ENCODE assay signal across 8 mouse cellular contexts in the genomic region with DNA sequence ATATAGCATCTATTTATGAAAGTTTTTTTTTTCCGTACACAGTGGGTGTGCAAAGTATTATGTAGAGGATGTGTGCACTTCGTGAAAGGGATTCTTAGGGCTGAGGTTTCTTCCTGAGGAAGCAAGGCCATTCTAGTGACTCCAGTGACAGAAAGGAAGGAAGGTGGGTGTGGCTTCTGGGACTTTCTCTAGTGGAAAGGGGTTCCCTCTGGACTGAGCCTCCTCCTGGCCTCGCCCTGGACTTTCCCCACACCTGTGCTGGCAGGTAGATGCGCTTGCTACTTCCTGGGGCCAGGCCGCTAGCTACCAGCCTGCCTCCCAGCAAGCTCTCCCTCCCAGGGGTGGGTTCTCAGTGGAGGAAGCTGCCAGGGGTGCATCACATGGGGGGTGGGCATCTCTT. TPM values are rescaled to one million over a fixed set of nuclear protein-coding genes. Genes with fewer than 3 reads are reported as not detected.
DNase-seq lines count a peak whose midpoint lies in the region; ATAC-seq and TF ChIP-seq lines count a peak whose summit lies in the region.

No protein-coding gene starts in this region.

- no peak overlapping the region for H3K27ac ChIP-seq in cortical plate, adult 2 months (ENCODE audit: insufficient read depth, low read length)
- no peak overlapping the region for H3K27ac ChIP-seq in hindbrain, embryonic 11.5 days (ENCODE audit: low read depth, low read length)
- no peak overlapping the region for H3K27ac ChIP-seq in liver, embryonic 12.5 days
- no peak overlapping the region for H3K27ac ChIP-seq in stomach, embryonic 14.5 days (ENCODE audit: low read length)

- no peak for ATAC-seq in hindbrain, embryonic 11.5 days (ENCODE audit: low FRiP score)
- ATAC-seq in liver, embryonic 12.5 days: no peak
- no peak for ATAC-seq in stomach, embryonic 14.5 days (ENCODE audit: insufficient number of reproducible peaks, insufficient read depth, low FRiP score, low read depth)

- H3K4me2 ChIP-seq in hindbrain, embryonic 11.5 days (replicated peaks; ENCODE audit: low read depth, low read length): peak overlapping the region; percentile 92; the same call in 1 of the 2 replicates
- peak overlapping the region; percentile 84 for H3K4me2 ChIP-seq in liver, embryonic 12.5 days
- peak overlapping the region; percentile 91 for H3K4me2 ChIP-seq in stomach, embryonic 14.5 days (replicated peaks; ENCODE audit: low read depth, low read length)

- peaks cover 2% of the 10 kb centered on the region; the same call in 1 of the 2 replicates for H3K4me1 ChIP-seq in cortical plate, adult 2 months (ENCODE audit: control insufficient read depth, insufficient read depth, low read length)
- peaks cover 4% of the 10 kb centered on the region; the same call in 1 of the 2 replicates for H3K4me1 ChIP-seq in hindbrain, embryonic 11.5 days (replicated peaks; ENCODE audit: control insufficient read depth, insufficient read depth, low read length)
- peaks cover 44% of the 10 kb centered on the region for H3K4me1 ChIP-seq in liver, embryonic 12.5 days
- H3K4me1 ChIP-seq in stomach, embryonic 14.5 days (ENCODE audit: control insufficient read depth, insufficient read depth, low read length): peaks cover 34% of the 10 kb centered on the region

- H3K36me3 ChIP-seq in hindbrain, embryonic 11.5 days (ENCODE audit: control insufficient read depth, insufficient read depth, low read length): no peaks in the 10 kb centered on the region
- H3K36me3 ChIP-seq in liver, embryonic 12.5 days: no peaks in the 10 kb centered on the region
- no peaks in the 10 kb centered on the region for H3K36me3 ChIP-seq in stomach, embryonic 14.5 days (ENCODE audit: control insufficient read depth, insufficient read depth, low read length)

- H3K9ac ChIP-seq in hindbrain, embryonic 11.5 days (ENCODE audit: low read depth, low read length): no peak overlapping the region
- no peak overlapping the region for H3K9ac ChIP-seq in liver, embryonic 12.5 days
- H3K9ac ChIP-seq in stomach, embryonic 14.5 days (replicated peaks; ENCODE audit: low read depth, low read length): no peak overlapping the region

- 78% methylated on average over 5 of the region's 5 CpGs for WGBS in hindbrain, embryonic 11.5 days
- WGBS in liver, embryonic 12.5 days (ENCODE audit: insufficient replicate concordance): 46% methylated on average over 5 of the region's 5 CpGs
- 58% methylated on average over 5 of the region's 5 CpGs for WGBS in stomach, embryonic 14.5 days

- TF ChIP-seq POLR2A in cortical plate, adult 2 months (IDR thresholded peaks at IDR 0.05; ENCODE audit: extremely low read depth, insufficient read depth, low read length): no peak

- peak; percentile 25 for DNase-seq in CD4-positive helper T cell, adult 2 months (ENCODE audit: low read depth, low spot score)
- no peak for DNase-seq in hindbrain, embryonic 11.5 days (ENCODE audit: low spot score)
- DNase-seq in gastrocnemius, adult 18-20 months (ENCODE audit: low spot score): no peak
- no peak for DNase-seq in retina, embryonic 14.5 days (ENCODE audit: low spot score)
- no peak for DNase-seq in frontal cortex, postnatal 10 days (ENCODE audit: low spot score in 2 of 2)

- no peaks in the 10 kb centered on the region for H3K27me3 ChIP-seq in hindbrain, embryonic 11.5 days (ENCODE audit: control insufficient read depth, insufficient read depth, low read length)
- H3K27me3 ChIP-seq in liver, embryonic 12.5 days (replicated peaks): peaks cover 18% of the 10 kb centered on the region
- H3K27me3 ChIP-seq in stomach, embryonic 14.5 days (ENCODE audit: control insufficient read depth, insufficient read depth, low read length): no peaks in the 10 kb centered on the region

- no peak for TF ChIP-seq CTCF in cortical plate, adult 2 months (IDR thresholded peaks at IDR 0.05; ENCODE audit: extremely low read depth, insufficient read depth, low read length)

- H3K9me3 ChIP-seq in hindbrain, embryonic 11.5 days (ENCODE audit: control insufficient read depth, low read length): no peaks in the 10 kb centered on the region
- no peaks in the 10 kb centered on the region for H3K9me3 ChIP-seq in liver, embryonic 12.5 days (replicated peaks)
- no peaks in the 10 kb centered on the region for H3K9me3 ChIP-seq in stomach, embryonic 14.5 days (ENCODE audit: control insufficient read depth, low read depth, low read length)

- peak overlapping the region; percentile 79 for H3K4me3 ChIP-seq in cortical plate, adult 2 months (ENCODE audit: insufficient read depth, low read length)
- H3K4me3 ChIP-seq in hindbrain, embryonic 11.5 days (ENCODE audit: low read depth, low read length): peak overlapping the region; percentile 66; the same call in 1 of the 2 replicates
- peak overlapping the region; percentile 63 for H3K4me3 ChIP-seq in liver, embryonic 12.5 days
- peak overlapping the region; percentile 75 for H3K4me3 ChIP-seq in stomach, embryonic 14.5 days (ENCODE audit: low read depth, low read length)

RNA-seq across cellular contexts. Expression of gene Flnb, which starts 1.7 kb away (rescaled TPM):
- polyA plus RNA-seq in cortical plate, adult 2 months (2012; rRNA removed): 35.4 and 36.0 TPM in 2 replicates
- 12.9 and 16.5 TPM in 2 replicates for polyA plus RNA-seq in hindbrain, embryonic 11.5 days (2014; fragmentation: Nextera tagmentation; extraction: Ambion mirVana)
- 7.4 and 8.7 TPM in 2 replicates for polyA plus RNA-seq in liver, embryonic 12.5 days (2016; fragmentation: Nextera tagmentation; extraction: Ambion mirVana)
- polyA plus RNA-seq in stomach, embryonic 14.5 days (2014; fragmentation: Nextera tagmentation; extraction: Ambion mirVana): 23.7 and 26.2 TPM in 2 replicates
- 10 to 100 TPM in 1 of 2 experiments, 1 to 10 TPM in 1; 6.2 to 10.5 TPM for total RNA-seq in gastrocnemius, adult 18-20 months (2021)

RNA-seq across cellular contexts. Expression of gene Gm26661, which starts 28.1 kb away (rescaled TPM):
- polyA plus RNA-seq in cortical plate, adult 2 months (2012; rRNA removed): not detected in 2 replicates
- not detected in 2 replicates for polyA plus RNA-seq in hindbrain, embryonic 11.5 days (2014; fragmentation: Nextera tagmentation; extraction: Ambion mirVana)
- not detected in 2 replicates for polyA plus RNA-seq in liver, embryonic 12.5 days (2016; fragmentation: Nextera tagmentation; extraction: Ambion mirVana)
- polyA plus RNA-seq in stomach, embryonic 14.5 days (2014; fragmentation: Nextera tagmentation; extraction: Ambion mirVana): not detected in 2 replicates
- not detected for total RNA-seq in gastrocnemius, adult 18-20 months (2021)
